Mouse (Mus musculus): ENCODE measurements around the gene Pigq. TPM values are rescaled to one million over a fixed set of nuclear protein-coding genes. Genes with fewer than 3 reads are reported as not detected.
A peak's percentile ranks its signal among the peaks of the same experiment; 100 is the strongest.

The Pigq gene
- polyA plus RNA-seq (2012; rRNA removed) = 21.4 and 24.4 TPM in 2 replicates

GRCm38 (mm10) chr17:25944366-25945163 lies at the start of gene Pigq, which contains the start of gene Nhlrc4:
Gene Pigq, minus strand, starts transcription at chr17:25944936.
Gene Nhlrc4, minus strand, starts transcription at chr17:25944961.
- no peak within 1 kb of the TSS for H3K27ac ChIP-seq (ENCODE audit: control insufficient read depth, insufficient read depth, low read depth, low read length)

GRCm38 (mm10) chr17:25993489-25993888 lies 48.8 kb upstream of the Pigq start:
- Histone ChIP-seq H3K27ac (ENCODE audit: control insufficient read depth, insufficient read depth, low read depth, low read length) (no peak overlapping the region), H3K4me3 (ENCODE audit: control insufficient read depth, low read depth, low read length) (no peak overlapping the region), H3K4me1 (ENCODE audit: control insufficient read depth, insufficient read depth, low read length) (no peaks in the 10 kb centered on the region), H3K27me3 (ENCODE audit: control insufficient read depth, insufficient read depth, low read length) (no peaks in the 10 kb centered on the region), H3K36me3 (ENCODE audit: control insufficient read depth, insufficient read depth, low read length) (peaks cover 1% of the 10 kb centered on the region)
- TF ChIP-seq POLR2A (IDR thresholded peaks at IDR 0.05; ENCODE audit: control insufficient read depth, low read depth, low read length) (no peak), CTCF (IDR thresholded peaks at IDR 0.05; ENCODE audit: control insufficient read depth, insufficient read depth, insufficient replicate concordance, low read depth, low read length) (no peak)

More at GRCm38 (mm10) chr17:25944366-25945163, at the start of gene Pigq, which contains the start of gene Nhlrc4:
- no peaks in the 10 kb centered on the region for H3K36me3 ChIP-seq (ENCODE audit: control insufficient read depth, insufficient read depth, low read length)
- H3K4me1 ChIP-seq (ENCODE audit: control insufficient read depth, insufficient read depth, low read length) = peaks cover 7% of the 10 kb centered on the region
- TF ChIP-seq POLR2A (IDR thresholded peaks at IDR 0.05; ENCODE audit: control insufficient read depth, low read depth, low read length) = no peak
- no peak within 1 kb of the TSS for H3K4me3 ChIP-seq (ENCODE audit: control insufficient read depth, low read depth, low read length)
- no peaks in the 10 kb centered on the region for H3K27me3 ChIP-seq (ENCODE audit: control insufficient read depth, insufficient read depth, low read length)

- Histone ChIP-seq H3K27me3 (ENCODE audit: control insufficient read depth, insufficient read depth, low read length) (no peaks in the 10 kb centered on the region), H3K27ac (ENCODE audit: control insufficient read depth, insufficient read depth, low read depth, low read length) (no peak overlapping the region), H3K4me3 (ENCODE audit: control insufficient read depth, low read depth, low read length) (no peak overlapping the region), H3K4me1 (ENCODE audit: control insufficient read depth, insufficient read depth, low read length) (no peaks in the 10 kb centered on the region), H3K36me3 (ENCODE audit: control insufficient read depth, insufficient read depth, low read length) (peaks cover 1% of the 10 kb centered on the region)
- TF ChIP-seq CTCF (IDR thresholded peaks at IDR 0.05; ENCODE audit: control insufficient read depth, insufficient read depth, insufficient replicate concordance, low read depth, low read length) = no peak
- TF ChIP-seq POLR2A (IDR thresholded peaks at IDR 0.05; ENCODE audit: control insufficient read depth, low read depth, low read length) = no peak
These were observed 47.5 kb upstream of the Pigq start for GRCm38 (mm10) chr17:25992274-25992673.

- H3K27ac ChIP-seq (ENCODE audit: control insufficient read depth, insufficient read depth, low read depth, low read length) = no peak overlapping the region
- H3K27me3 ChIP-seq (ENCODE audit: control insufficient read depth, insufficient read depth, low read length) = no peaks in the 10 kb centered on the region
- H3K4me3 ChIP-seq (ENCODE audit: control insufficient read depth, low read depth, low read length) = no peak overlapping the region
- no peaks in the 10 kb centered on the region; the same call in 1 of the 2 replicates for H3K4me1 ChIP-seq (ENCODE audit: control insufficient read depth, insufficient read depth, low read length)
- peaks cover 1% of the 10 kb centered on the region for H3K36me3 ChIP-seq (ENCODE audit: control insufficient read depth, insufficient read depth, low read length)
- no peak for TF ChIP-seq POLR2A (IDR thresholded peaks at IDR 0.05; ENCODE audit: control insufficient read depth, low read depth, low read length)
- TF ChIP-seq CTCF (IDR thresholded peaks at IDR 0.05; ENCODE audit: control insufficient read depth, insufficient read depth, insufficient replicate concordance, low read depth, low read length) = no peak
These were observed 45.6 kb upstream of the Pigq start for GRCm38 (mm10) chr17:25990331-25990730.

DNA sequence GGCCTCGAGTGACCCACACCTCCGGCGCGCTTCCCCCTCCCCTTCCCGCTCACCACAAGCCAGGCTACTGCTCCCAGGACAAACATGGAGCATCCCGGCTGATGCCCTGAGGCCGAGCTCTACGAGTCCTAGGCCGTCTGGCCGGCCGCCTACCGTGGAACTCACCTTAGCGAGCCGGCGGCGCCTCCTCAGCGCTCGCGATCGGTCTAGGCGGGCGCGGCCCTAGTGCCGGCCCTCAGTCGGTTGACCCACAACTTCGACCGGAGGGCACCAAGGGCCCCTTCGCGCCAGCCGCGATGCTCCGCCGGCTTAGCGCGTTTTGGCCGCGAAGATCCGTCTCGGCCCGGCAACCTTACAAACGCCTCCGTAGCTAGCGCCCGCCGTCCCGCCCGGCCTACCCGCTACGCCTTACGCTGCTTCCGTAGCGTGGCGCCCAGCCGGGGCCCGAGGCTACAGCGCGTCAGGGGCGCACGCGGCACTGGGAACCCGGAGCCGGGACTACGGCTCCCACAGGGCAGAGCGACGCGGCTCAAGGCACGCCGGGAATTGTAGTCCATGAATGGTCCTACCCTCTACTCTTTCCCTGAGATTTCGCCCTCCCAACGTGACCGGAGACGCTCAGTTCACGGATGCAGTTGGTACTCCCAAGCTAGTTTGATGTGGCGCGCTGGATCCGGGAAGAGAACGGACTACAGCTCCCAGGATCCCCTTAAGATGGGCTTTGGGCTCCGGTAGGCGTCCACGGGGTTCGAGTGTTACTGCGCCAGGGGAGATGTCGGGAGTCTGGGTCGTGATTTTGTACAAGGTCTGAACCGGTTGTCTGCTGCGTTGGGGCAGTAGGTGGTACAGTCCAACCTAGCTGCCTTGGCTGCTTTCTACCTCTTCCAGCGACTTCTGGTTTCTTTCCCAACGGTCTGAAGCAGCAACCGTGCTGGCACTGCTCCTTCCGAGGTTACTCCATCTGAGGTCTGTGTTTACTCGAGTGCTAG lies 40.9 kb upstream of the Pigq start, which contains the start of gene Capn15:
Capn15 (minus strand) TSS at position 491 of the 989 bp plus-strand sequence.
- peaks cover 2% of the 10 kb centered on the region; the same call in 1 of the 2 replicates for H3K4me1 ChIP-seq (ENCODE audit: control insufficient read depth, insufficient read depth, low read length)
- no peaks in the 10 kb centered on the region for H3K36me3 ChIP-seq (ENCODE audit: control insufficient read depth, insufficient read depth, low read length)
- H3K4me3 ChIP-seq (ENCODE audit: control insufficient read depth, low read depth, low read length) = peak within 1 kb of the TSS; percentile 88
- TF ChIP-seq POLR2A (IDR thresholded peaks at IDR 0.05; ENCODE audit: control insufficient read depth, low read depth, low read length) = peak; percentile 59
- TF ChIP-seq CTCF (IDR thresholded peaks at IDR 0.05; ENCODE audit: control insufficient read depth, insufficient read depth, insufficient replicate concordance, low read depth, low read length) = no peak
- H3K27me3 ChIP-seq (ENCODE audit: control insufficient read depth, insufficient read depth, low read length) = no peaks in the 10 kb centered on the region
- H3K27ac ChIP-seq (ENCODE audit: control insufficient read depth, insufficient read depth, low read depth, low read length) = peak within 1 kb of the TSS; percentile 75

DNA sequence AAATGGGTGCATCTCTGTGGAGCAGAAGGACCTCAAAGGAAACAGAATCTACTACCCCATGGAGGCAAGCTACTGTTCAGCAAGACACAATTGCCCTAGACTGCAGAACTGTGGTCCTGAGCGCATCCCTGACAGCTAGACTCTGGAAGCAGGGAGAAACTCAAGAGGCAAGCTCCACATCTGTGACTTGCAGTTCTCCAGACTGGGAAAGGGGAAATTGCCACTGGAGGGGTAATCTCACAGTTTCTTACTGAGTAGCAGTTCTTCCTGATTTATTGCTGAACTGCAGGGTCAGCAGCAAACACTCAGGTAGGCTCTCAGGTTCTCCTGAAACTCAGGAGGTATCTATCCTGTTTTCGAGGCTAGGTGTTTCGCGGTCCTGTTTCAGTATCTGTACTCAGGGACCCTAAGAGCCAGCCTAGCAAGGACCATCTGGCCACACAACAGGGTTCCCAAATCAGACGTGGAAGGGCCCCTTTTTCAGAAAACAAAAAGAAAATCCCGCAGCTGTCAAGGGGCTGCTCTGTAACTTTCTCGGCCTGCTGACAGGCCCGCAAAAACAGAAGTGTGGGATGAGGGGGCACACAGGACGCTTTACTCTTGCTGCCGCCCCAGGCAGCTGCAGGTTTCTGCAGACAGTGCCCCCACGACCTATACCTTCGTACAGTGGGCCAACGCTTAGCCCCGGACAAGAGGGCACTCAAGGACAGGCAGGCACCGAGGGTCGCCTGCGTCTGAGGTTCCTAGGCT lies 40.0 kb upstream of the Pigq start:
- Histone ChIP-seq H3K4me3 (ENCODE audit: control insufficient read depth, low read depth, low read length) (peak overlapping the region; percentile 88), H3K27me3 (ENCODE audit: control insufficient read depth, insufficient read depth, low read length) (no peaks in the 10 kb centered on the region), H3K4me1 (ENCODE audit: control insufficient read depth, insufficient read depth, low read length) (peaks cover 2% of the 10 kb centered on the region; the same call in 1 of the 2 replicates), H3K27ac (ENCODE audit: control insufficient read depth, insufficient read depth, low read depth, low read length) (peak overlapping the region; percentile 75), H3K36me3 (ENCODE audit: control insufficient read depth, insufficient read depth, low read length) (no peaks in the 10 kb centered on the region)
- TF ChIP-seq CTCF (IDR thresholded peaks at IDR 0.05; ENCODE audit: control insufficient read depth, insufficient read depth, insufficient replicate concordance, low read depth, low read length) = no peak
- TF ChIP-seq POLR2A (IDR thresholded peaks at IDR 0.05; ENCODE audit: control insufficient read depth, low read depth, low read length) = no peak
